Mouse (Mus musculus) lung, postnatal 0 days (tissue): ENCODE results near the gene Txn2.

Experiments used
- CTCF ChIP-seq: IDR thresholded peaks from 2 replicates; pipeline ENCODE4 v1.5.1; 2016; ENCODE audit warnings: antibody characterized with exemption, mild to moderate bottlenecking
- EP300 ChIP-seq: IDR thresholded peaks from 2 replicates; pipeline ENCODE4 v1.6.1; 2016; ENCODE audit warnings: antibody characterized with exemption, mild to moderate bottlenecking, control low read depth

GRCm38 (mm10) chr15:77965117-77965528 is 36.3 kb upstream of the Txn2 start:
- peak; percentile 13; the same call in 1 of the 2 replicates for TF ChIP-seq CTCF
- no peak for TF ChIP-seq EP300
